Mouse (Mus musculus): Measurements from ENCODE around the gene Acot5.

DNA sequence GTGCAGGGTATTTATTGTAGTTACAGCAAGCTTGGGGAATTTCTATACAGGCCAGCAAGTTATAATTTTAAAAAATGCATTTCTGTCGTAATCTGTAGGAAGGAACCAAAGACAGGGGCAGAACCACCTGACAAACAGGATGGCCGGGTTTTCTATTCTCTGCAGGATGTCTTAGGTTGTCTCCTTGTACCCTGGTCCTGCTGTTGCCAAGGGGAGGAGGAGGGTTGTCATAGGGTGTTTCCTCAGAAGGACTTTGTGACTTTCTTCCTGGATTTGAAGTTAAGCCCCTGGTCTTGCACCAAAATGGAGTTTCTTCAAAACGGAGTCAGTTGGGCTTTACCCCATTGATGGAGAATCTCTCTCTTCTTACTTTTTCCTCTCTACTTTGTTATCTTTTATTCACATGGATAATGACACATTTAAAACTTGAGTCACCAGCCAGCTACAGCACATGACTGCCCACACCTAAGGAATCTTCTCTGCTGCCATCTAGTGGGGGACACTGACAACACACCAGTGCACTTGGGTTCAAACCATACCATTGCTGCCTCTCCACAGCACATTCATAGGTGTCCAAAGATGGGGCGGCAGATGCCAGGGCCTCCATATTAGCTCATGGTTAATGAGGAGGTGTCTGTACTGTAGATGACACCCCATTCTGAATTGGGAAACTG lies 38.3 kb upstream of the Acot5 start:
- TF ChIP-seq CTCF (IDR thresholded peaks at IDR 0.05 in 2 of 3, conservative IDR thresholded peaks at IDR 0.05 in 1 of 3; ENCODE audit: control insufficient read depth in 1 of 3, insufficient read depth in 1 of 3, low read depth in 2 of 3, low read length in 3 of 3, poor library complexity in 1 of 3, severe bottlenecking in 1 of 3): peak; percentile 81 to 88 (median 88)
- peak; percentile 63 for TF ChIP-seq ETS1 (IDR thresholded peaks at IDR 0.05; ENCODE audit: low read depth, low read length)
- peak; percentile 55 for TF ChIP-seq GATA1 (IDR thresholded peaks at IDR 0.05; ENCODE audit: low read depth, low read length)
- TF ChIP-seq MAFK (IDR thresholded peaks at IDR 0.05; ENCODE audit: borderline replicate concordance, low read depth, low read length): no peak
- peak; percentile 75 for TF ChIP-seq RAD21 (IDR thresholded peaks at IDR 0.05; ENCODE audit: low read depth, low read length)
- TF ChIP-seq NELFE (IDR thresholded peaks at IDR 0.05; ENCODE audit: low read depth, low read length): no peak; the same call in 1 of the 2 replicates
- no peak for TF ChIP-seq TBP (IDR thresholded peaks at IDR 0.05; ENCODE audit: low read depth, low read length)
- TF ChIP-seq JUND (IDR thresholded peaks at IDR 0.05; ENCODE audit: low read depth, low read length): 0 out of 2 replicates have a peak, but pooled peaks have one; percentile 56
- no peak for TF ChIP-seq POLR2A (IDR thresholded peaks at IDR 0.05; ENCODE audit: control insufficient read depth in 1 of 2, insufficient read depth in 1 of 2, low read depth in 1 of 2, low read length in 2 of 2, poor library complexity in 1 of 2)
- TF ChIP-seq USF1 (IDR thresholded peaks at IDR 0.05; ENCODE audit: low read depth, low read length): peak; percentile 86
- peak; percentile 42 to 52; a peak in 3 of 4 replicates for TF ChIP-seq EP300 (IDR thresholded peaks at IDR 0.05; ENCODE audit: low read depth in 1 of 2, low read length in 2 of 2)
- peak; percentile 87 for TF ChIP-seq MXI1 (IDR thresholded peaks at IDR 0.05; ENCODE audit: low read depth, low read length)
- 0 out of 2 replicates have a peak, but pooled peaks have one; percentile 12 for TF ChIP-seq TCF12 (IDR thresholded peaks at IDR 0.05; ENCODE audit: low read depth, low read length)
